Mouse (Mus musculus) CH12.LX (cell line): ENCODE measurements at regions not wholly inside any gene's neighbourhood (a gene's known extent, or its start where the extent isn't known, plus 50 kb on each side); places are given as distances from the start of the nearest gene placed in this dataset.

Source experiments
- POLR2A ChIP-seq: IDR thresholded peaks from 2 replicates; pipeline ENCODE4 v1.6.1; 2011; ENCODE audit warnings: low read depth, mild to moderate bottlenecking, improper control_type of control experiment, low read length
- USF2 ChIP-seq: conservative IDR thresholded peaks from 2 replicates; pipeline ENCODE4 v1.6.1; 2011; ENCODE audit warnings: low read depth, low read length, improper control_type of control experiment
- ZMIZ1 ChIP-seq: IDR thresholded peaks from 2 replicates; pipeline ENCODE4 v1.6.1; 2012; ENCODE audit warnings: low read depth, mild to moderate bottlenecking, inconsistent platforms, low read length, improper control_type of control experiment

DNA sequence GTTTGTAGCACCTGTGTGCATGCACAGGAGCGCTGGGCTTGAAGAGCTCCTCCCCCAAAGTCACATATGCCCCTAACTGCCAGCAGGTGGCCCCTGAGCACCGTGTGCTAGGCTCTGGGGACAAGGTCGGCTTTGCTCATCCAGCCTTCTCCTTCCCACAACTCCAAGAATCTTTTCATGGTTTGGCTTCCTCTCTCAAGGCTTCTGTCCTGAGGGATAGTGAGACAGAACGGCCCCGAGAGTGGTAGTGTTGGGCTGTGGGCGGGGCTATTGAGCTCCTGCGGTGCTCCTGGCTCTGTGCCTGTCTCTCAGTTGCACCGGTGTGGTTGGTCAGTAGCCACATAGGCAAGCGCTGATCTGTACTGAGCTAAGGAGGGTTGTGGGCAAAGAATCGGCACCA, 105.7 kb downstream of the Tmem38b start:
- TF ChIP-seq POLR2A (no peak), USF2 (no peak), ZMIZ1 (no peak)
